Mouse (Mus musculus) G1E-ER4 (cell line): Measurements from ENCODE around the gene Nxf1. TPM values are rescaled to one million over a fixed set of nuclear protein-coding genes. Genes with fewer than 3 reads are reported as not detected.

Experiments used
- GATA1 ChIP-seq: IDR thresholded peaks from one replicate; pipeline ENCODE4 v1.8.0; 2012; ENCODE audit warnings: low read length, inconsistent platforms
- polyA plus RNA-seq: library from polyadenylated mRNA; stranded (reverse); fragments of >175 nt; gene quantifications from 2 replicates; pipeline ENCODE4 v1.2.3, GENCODE M21; 2012

Gene Nxf1
- polyA plus RNA-seq, 1 experiment, result 29.3 TPM

DNA sequence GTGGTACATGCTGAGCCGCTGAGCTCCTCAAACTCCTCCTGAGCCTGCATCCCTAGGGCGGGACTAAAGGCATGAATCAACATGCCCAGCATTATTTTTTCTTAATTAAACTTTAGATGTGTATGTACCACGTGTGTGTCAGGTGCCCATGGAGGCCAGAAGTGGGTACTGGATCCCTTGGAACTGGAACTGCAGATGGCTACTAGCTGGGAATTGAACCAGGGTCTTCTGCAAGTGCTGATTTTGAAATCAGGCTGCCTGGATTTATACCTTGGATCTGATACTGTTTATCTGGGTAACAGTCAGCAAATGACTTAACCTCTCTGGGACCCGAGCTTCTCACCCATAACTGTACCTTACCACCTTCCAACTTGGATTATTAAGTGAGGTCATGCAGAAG, 34.9 kb upstream of the Nxf1 start:
- no peak for TF ChIP-seq GATA1

- TF ChIP-seq GATA1, result no peak
These were observed 34.3 kb upstream of the Nxf1 start for GRCm38 (mm10) chr19:8722559-8722906.

DNA sequence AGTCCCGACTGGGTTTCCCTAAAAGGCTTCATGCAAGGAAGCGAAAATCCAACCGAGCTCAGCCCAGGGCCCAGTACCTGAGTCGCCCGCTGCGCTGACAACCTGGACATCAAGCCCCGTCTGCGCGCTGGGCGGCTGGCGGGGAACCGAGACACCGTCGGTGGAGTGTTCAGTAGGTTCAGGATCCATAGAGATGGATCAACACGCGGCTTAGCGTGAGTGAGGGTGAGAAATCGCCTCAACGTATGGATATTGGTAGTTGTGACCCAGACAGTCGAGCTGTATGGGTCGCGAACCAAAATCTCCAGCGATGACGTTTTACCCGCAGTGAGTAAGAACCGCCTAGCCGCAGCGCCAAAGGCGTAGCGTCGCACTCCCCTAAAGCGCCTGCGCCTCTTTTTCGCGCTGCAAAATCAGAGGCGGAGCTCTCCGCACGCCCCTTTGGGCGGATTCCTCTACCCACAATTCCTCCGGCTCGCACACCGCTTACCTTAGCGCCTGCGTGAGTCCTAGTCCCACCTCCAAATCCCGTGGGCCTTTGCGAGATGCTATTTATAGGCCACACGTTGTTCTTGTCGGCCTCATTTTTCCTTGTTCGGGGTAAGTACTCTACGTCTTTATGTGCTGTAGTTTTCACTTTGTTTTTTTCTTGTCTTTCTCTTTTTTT, 33.8 kb upstream of the Nxf1 start, which contains the start of gene Slc3a2:
TSS of gene Slc3a2 (minus strand) at position 463 of the 667 bp plus-strand sequence.
- TF ChIP-seq GATA1, result no peak

GRCm38 (mm10) chr19:8723574-8724346, 33.1 kb upstream of the Nxf1 start:
- TF ChIP-seq GATA1, result no peak

DNA sequence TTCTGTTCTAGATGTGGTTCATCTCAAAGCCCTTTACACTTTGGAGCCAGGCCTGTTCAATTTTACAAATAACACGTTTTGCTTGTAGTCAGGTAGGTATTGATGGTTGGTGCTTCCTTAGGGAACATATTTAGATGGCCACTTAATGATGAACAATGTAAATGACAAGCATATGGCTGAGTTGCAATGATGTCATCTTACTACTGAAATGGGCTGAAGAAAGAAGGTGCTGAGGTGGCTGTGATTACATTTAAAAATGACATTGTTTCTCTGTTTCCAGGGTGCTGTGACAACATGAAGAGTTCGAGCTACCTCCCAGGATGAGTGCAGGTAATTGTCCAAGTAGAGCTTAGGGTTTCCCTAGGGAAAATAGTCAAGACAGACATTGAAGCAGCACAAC, 32.5 kb upstream of the Nxf1 start:
- TF ChIP-seq GATA1, result no peak

- TF ChIP-seq GATA1, result no peak
These were observed 31.7 kb upstream of the Nxf1 start for GRCm38 (mm10) chr19:8725081-8725613.

DNA sequence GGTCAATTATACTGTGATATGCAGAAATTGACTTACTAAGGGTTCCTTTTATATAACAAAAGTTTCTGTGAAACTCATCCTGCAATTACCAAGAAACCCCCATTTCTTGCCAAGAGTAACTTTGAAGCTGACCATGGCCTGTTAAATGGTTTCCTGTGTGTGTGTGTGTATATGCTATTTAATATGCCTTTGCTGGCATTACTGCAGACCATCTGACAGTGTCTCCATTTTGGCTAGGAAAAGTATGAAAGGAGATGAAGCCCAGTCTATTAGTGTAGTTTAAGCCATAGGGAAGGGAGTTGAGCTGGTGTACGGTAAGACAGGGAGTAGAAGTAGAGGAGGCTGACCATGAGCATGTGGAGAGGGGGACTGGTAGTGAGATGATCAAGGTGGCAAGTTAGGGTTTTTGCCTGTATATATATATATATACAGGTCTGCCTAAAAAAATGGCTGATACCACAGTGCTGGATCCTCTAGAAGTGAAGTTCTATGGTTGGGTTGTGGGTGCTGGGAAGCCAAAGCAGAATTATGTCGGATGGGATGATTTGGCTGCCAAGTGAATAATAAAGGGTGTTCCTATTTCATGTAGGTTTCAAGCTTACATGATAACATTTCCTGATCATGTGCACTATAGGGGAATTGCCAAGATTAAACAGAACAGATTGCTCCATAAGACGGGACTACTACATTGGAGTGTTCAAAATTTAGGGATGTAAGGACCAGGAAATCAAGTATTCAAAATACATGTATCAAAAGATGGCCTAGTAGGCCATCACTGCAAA, 30.1 kb upstream of the Nxf1 start:
- TF ChIP-seq GATA1, result no peak

- TF ChIP-seq GATA1, result no peak
These were observed 29.3 kb upstream of the Nxf1 start for GRCm38 (mm10) chr19:8727495-8728114.

- TF ChIP-seq GATA1, result no peak
These were observed 22.5 kb upstream of the Nxf1 start for GRCm38 (mm10) chr19:8734334-8734733.

GRCm38 (mm10) chr19:8735389-8736159, 21.3 kb upstream of the Nxf1 start, which contains the start of gene Wdr74:
Gene Wdr74, plus strand, starts transcription at chr19:8735827.
- TF ChIP-seq GATA1, result no peak

- TF ChIP-seq GATA1, result no peak
These were observed 20.8 kb upstream of the Nxf1 start for GRCm38 (mm10) chr19:8736160-8736467.

GRCm38 (mm10) chr19:8738911-8739310, 18.0 kb upstream of the Nxf1 start:
- no peak for TF ChIP-seq GATA1

DNA sequence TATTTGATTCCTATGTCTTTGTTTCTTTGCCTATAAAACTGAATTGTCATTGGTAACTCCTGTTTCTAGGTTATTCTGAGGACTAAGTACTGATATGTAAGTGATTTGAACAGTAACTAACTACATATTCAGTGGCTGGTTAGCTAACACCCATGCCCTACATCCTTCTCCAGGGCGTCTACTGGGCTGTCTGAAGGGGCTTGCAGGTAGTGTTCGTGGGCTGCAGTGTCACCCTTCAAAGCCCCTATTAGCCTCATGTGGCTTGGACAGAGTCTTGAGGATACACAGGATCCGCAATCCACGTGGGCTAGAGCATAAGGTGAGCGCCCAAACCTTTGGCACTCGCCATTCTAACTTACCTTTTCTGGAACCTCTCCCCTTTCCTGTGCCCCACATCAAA, 17.2 kb upstream of the Nxf1 start:
- no peak for TF ChIP-seq GATA1

GRCm38 (mm10) chr19:8740603-8741002, 16.3 kb upstream of the Nxf1 start, which contains the start of gene 1700092M07Rik:
Gene 1700092M07Rik, plus strand, starts transcription at chr19:8740718.
- no peak for TF ChIP-seq GATA1
